In the genomic region with DNA sequence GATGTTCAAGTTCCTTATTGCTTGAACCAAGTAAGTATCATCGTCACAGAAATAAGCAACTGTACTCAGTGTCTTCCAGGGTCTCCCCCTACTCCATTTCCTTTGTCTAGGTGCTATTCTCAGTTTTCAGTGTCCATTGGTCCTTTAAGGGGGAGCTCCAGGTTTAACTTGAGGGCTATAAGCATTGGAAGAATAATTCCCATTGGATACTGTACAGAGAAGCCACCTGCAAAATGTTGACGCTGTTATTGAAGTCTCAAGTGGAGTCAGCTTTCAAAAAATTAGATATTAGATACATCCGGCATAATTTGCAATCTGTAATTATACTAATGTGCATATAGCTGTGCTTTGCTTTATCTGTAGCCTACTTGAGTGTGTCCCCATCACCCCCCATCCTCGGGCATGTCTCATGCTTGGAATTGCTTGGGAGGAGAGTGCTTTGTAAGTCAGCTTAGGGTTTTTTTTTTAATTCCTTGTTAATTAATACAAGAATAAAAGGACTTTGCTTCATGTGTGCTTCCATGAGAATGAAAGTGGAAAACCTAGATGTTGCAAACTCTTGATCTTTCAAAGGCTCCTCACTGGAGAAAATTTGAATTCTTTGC, we compare ENCODE assay signal across 9 mouse cellular contexts.
DNase-seq lines count a peak whose midpoint lies in the region; ATAC-seq and TF ChIP-seq lines count a peak whose summit lies in the region.
"Had no signal": no experiment of that assay in that cellular context is flagged by ENCODE, and none has a peak within 500 bp of the region (broad histone marks: within the 10 kb centered on the region; RNA-seq: fewer than 3 reads in every experiment).

No protein-coding gene starts in this region.

- intact Hi-C loops in gastrocnemius, adult 2 months (cut with DNase I), result no loop called here

- no peaks in the 10 kb centered on the region for H3K27me3 ChIP-seq in embryonic facial prominence, embryonic 12.5 days
- H3K27me3 ChIP-seq in hindbrain, embryonic 16.5 days (replicated peaks; ENCODE audit: control insufficient read depth, insufficient read depth, low read length), result no peaks in the 10 kb centered on the region
- H3K27me3 ChIP-seq in midbrain, postnatal 0 days (ENCODE audit: insufficient read depth, low read length), result no peaks in the 10 kb centered on the region

- no peak for TF ChIP-seq CTCF in gastrocnemius, adult 2 months (IDR thresholded peaks at IDR 0.05)
- no peak for TF ChIP-seq CTCF in midbrain, postnatal 0 days (IDR thresholded peaks at IDR 0.05)

- H3K4me3 ChIP-seq in gastrocnemius, adult 2 months, result peak overlapping the region; percentile 25
- peak overlapping the region; percentile 49 for H3K4me3 ChIP-seq in embryonic facial prominence, embryonic 12.5 days
- H3K4me3 ChIP-seq in hindbrain, embryonic 16.5 days (ENCODE audit: low read length), result peak overlapping the region; percentile 45
- peak overlapping the region; percentile 66 for H3K4me3 ChIP-seq in midbrain, postnatal 0 days (ENCODE audit: low read depth, low read length)

- no peaks in the 10 kb centered on the region for H3K9me3 ChIP-seq in embryonic facial prominence, embryonic 12.5 days
- no peaks in the 10 kb centered on the region for H3K9me3 ChIP-seq in hindbrain, embryonic 16.5 days (ENCODE audit: control insufficient read depth, low read length)
- H3K9me3 ChIP-seq in midbrain, postnatal 0 days (ENCODE audit: low read length), result no peaks in the 10 kb centered on the region

- no peak for DNase-seq in gastrocnemius, adult 2 months
- DNase-seq in gastrocnemius, postnatal 10 days, result no peak
- no peak for DNase-seq in midbrain, postnatal 0 days (ENCODE audit: low spot score)
- no peak for DNase-seq in adrenal gland, postnatal 4 days (ENCODE audit: low spot score in 2 of 2)
- DNase-seq in heart, adult 18-20 months, result no peak
- no peak for DNase-seq in ovary, postnatal 36 days (ENCODE audit: low spot score)
- DNase-seq: lung, adult 2 months had no signal

- H3K4me1 ChIP-seq in embryonic facial prominence, embryonic 12.5 days, result peaks cover 39% of the 10 kb centered on the region
- peaks cover 27% of the 10 kb centered on the region for H3K4me1 ChIP-seq in hindbrain, embryonic 16.5 days (ENCODE audit: control insufficient read depth, insufficient read depth, low read depth, low read length)
- peaks cover 18% of the 10 kb centered on the region for H3K4me1 ChIP-seq in midbrain, postnatal 0 days (ENCODE audit: insufficient read depth, low read length)

- 51% methylated on average over 4 of the region's 4 CpGs for whole genome bisulfite sequencing in embryonic facial prominence, embryonic 12.5 days
- WGBS in hindbrain, embryonic 16.5 days, result 16% methylated on average over 4 of the region's 4 CpGs
- WGBS in midbrain, postnatal 0 days, result 17% methylated on average over 4 of the region's 4 CpGs

- H3K4me2 ChIP-seq in embryonic facial prominence, embryonic 12.5 days (replicated peaks), result peak overlapping the region; percentile 84
- H3K4me2 ChIP-seq in hindbrain, embryonic 16.5 days (ENCODE audit: low read length), result peak overlapping the region; percentile 82
- H3K4me2 ChIP-seq in midbrain, postnatal 0 days (ENCODE audit: low read depth, low read length, poor library complexity, severe bottlenecking), result peak overlapping the region; percentile 66

- H3K9ac ChIP-seq in embryonic facial prominence, embryonic 12.5 days, result peak overlapping the region; percentile 89
- peak overlapping the region; percentile 79 for H3K9ac ChIP-seq in hindbrain, embryonic 16.5 days (ENCODE audit: low read depth, low read length)
- peak overlapping the region; percentile 91 for H3K9ac ChIP-seq in midbrain, postnatal 0 days (replicated peaks; ENCODE audit: low read length, poor library complexity, severe bottlenecking)

- ATAC-seq in embryonic facial prominence, embryonic 12.5 days (ENCODE audit: insufficient number of reproducible peaks, insufficient read depth, low FRiP score, low TSS enrichment), result no peak
- ATAC-seq in hindbrain, embryonic 16.5 days, result no peak
- no peak for ATAC-seq in midbrain, postnatal 0 days (ENCODE audit: low FRiP score)

- peaks cover 54% of the 10 kb centered on the region for H3K36me3 ChIP-seq in embryonic facial prominence, embryonic 12.5 days
- H3K36me3 ChIP-seq in hindbrain, embryonic 16.5 days (ENCODE audit: control insufficient read depth, insufficient read depth, low read length), result peaks cover 11% of the 10 kb centered on the region
- H3K36me3 ChIP-seq in midbrain, postnatal 0 days (ENCODE audit: insufficient read depth, low read length), result peaks cover 28% of the 10 kb centered on the region

- peak overlapping the region; percentile 86 for H3K27ac ChIP-seq in gastrocnemius, adult 2 months
- H3K27ac ChIP-seq in embryonic facial prominence, embryonic 12.5 days, result peak overlapping the region; percentile 97
- peak overlapping the region; percentile 94 for H3K27ac ChIP-seq in hindbrain, embryonic 16.5 days (ENCODE audit: low read depth, low read length)
- H3K27ac ChIP-seq in midbrain, postnatal 0 days (ENCODE audit: low read depth, low read length), result peak overlapping the region; percentile 98
